Mouse (Mus musculus) intestine, embryonic 16.5 days (tissue): ENCODE results near the gene Cdkal1. TPM values are rescaled to one million over a fixed set of nuclear protein-coding genes. Genes with fewer than 3 reads are reported as not detected.

Source experiments
- ATAC-seq: fragments of 200-750 bp; cut with Nextera tagmentation; 2 replicates; pipeline ENCODE4 v1.8.0; 2017; ENCODE audit warnings: moderate TSS enrichment, moderate library complexity
- H3K27ac ChIP-seq: fragments of 300-500 bp; sonication (generic); 2 replicates; pipeline ENCODE4 v1.5.1; 2014; ENCODE audit warnings: mild to moderate bottlenecking, low read length
- H3K27me3 ChIP-seq: fragments of 300-500 bp; sonication (generic); replicated peaks from 2 replicates; pipeline ENCODE4 v1.6.1; 2014; ENCODE audit warnings: low read length, control low read depth, mixed read lengths; ENCODE audit not compliant: control insufficient read depth, insufficient read depth
- H3K36me3 ChIP-seq: fragments of 300-500 bp; sonication (generic); 2 replicates; pipeline ENCODE4 v1.6.1; 2014; ENCODE audit warnings: low read length, control low read depth; ENCODE audit not compliant: control insufficient read depth, insufficient read depth
- H3K4me1 ChIP-seq: fragments of 300-500 bp; sonication (generic); 2 replicates; pipeline ENCODE4 v1.6.1; 2014; ENCODE audit warnings: low read length, control low read depth, mixed read lengths; ENCODE audit not compliant: control insufficient read depth, insufficient read depth
- H3K4me2 ChIP-seq: fragments of 300-500 bp; sonication (generic); 2 replicates; pipeline ENCODE4 v1.6.1; 2014; ENCODE audit warnings: low read depth, low read length, control low read depth
- H3K4me3 ChIP-seq: fragments of 300-500 bp; sonication (generic); 2 replicates; pipeline ENCODE4 v1.5.1; 2014; ENCODE audit warnings: mild to moderate bottlenecking, low read length
- H3K9ac ChIP-seq: fragments of 300-500 bp; sonication (generic); 2 replicates; pipeline ENCODE4 v1.6.1; 2014; ENCODE audit warnings: low read depth, low read length
- H3K9me3 ChIP-seq: fragments of 300-500 bp; sonication (generic); 2 replicates; pipeline ENCODE4 v1.6.1; 2016; ENCODE audit warnings: low read length, control low read depth; ENCODE audit not compliant: control insufficient read depth
- WGBS: fragments of 180-500 bp; shearing (Covaris S2); extraction: QIAGEN DNeasy Blood & Tissue Kit; methylation state at CpG from one replicate; pipeline ENCODE4 v1.1.7; 2014; 5-methylcytosine and 5-hydroxymethylcytosine counted together
- polyA plus RNA-seq: library from polyadenylated mRNA; unstranded; fragments of >200 nt; fragmentation: Nextera tagmentation; extraction: Ambion mirVana; gene quantifications from 2 replicates; pipeline ENCODE4 v1.2.1, GENCODE M21; 2015

Cdkal1 gene
- polyA plus RNA-seq, 1 experiment from 2014 or later: 25.0 TPM

DNA sequence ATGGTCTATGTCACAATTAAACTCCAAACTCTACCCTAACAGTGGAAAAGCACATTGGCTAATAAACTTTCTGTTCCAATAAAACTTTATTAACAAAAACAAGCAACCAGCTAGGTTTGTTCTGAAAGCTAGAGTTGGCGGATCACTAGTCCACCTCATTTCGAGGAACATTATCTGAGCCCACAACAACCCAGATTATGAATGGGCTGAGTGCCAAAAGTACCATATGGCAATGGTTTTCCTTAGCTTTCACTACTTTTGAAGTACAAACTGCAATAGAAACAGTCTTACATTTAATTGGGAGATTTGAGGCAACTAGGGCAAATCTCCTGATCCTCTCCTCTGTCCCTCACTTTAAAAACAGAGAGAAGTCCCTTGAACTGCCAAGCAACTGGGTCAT is 110.4 kb downstream of the Cdkal1 start:
- no peak for ATAC-seq
- Histone ChIP-seq H3K9ac (no peak overlapping the region), H3K27ac (no peak overlapping the region), H3K9me3 (no peaks in the 10 kb centered on the region), H3K36me3 (no peaks in the 10 kb centered on the region), H3K4me3 (no peak overlapping the region), H3K4me2 (no peak overlapping the region), H3K4me1 (peaks cover 4% of the 10 kb centered on the region; the same call in 1 of the 2 replicates), H3K27me3 (no peaks in the 10 kb centered on the region)
- WGBS: 64% methylated on average over 2 of the region's 2 CpGs

DNA sequence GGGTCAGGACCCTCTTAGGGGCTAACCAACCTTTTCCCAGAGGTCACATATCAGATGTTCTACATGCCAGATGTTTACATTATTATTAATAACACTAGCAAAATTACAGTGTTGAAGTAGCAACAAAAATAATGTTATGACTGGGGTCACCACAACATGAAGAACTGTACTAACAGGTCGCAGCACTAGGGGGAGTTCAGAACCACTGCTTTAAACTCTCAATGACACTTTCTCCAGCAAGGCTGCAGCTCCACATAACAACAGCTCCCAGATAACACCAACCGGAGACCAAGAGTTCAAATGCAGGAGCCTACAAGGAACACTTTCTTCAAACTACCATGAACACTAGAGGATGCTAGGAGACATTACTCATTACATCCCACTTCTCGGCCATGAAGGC is 111.3 kb downstream of the Cdkal1 start:
- no peak overlapping the region for H3K4me2 ChIP-seq
- no peak overlapping the region for H3K9ac ChIP-seq
- WGBS: 77% methylated on average over 3 of the region's 3 CpGs
- H3K27ac ChIP-seq: no peak overlapping the region
- peaks cover 4% of the 10 kb centered on the region; the same call in 1 of the 2 replicates for H3K4me1 ChIP-seq
- H3K27me3 ChIP-seq: no peaks in the 10 kb centered on the region
- no peaks in the 10 kb centered on the region for H3K9me3 ChIP-seq
- H3K4me3 ChIP-seq: no peak overlapping the region
- no peaks in the 10 kb centered on the region for H3K36me3 ChIP-seq
- ATAC-seq: no peak

DNA sequence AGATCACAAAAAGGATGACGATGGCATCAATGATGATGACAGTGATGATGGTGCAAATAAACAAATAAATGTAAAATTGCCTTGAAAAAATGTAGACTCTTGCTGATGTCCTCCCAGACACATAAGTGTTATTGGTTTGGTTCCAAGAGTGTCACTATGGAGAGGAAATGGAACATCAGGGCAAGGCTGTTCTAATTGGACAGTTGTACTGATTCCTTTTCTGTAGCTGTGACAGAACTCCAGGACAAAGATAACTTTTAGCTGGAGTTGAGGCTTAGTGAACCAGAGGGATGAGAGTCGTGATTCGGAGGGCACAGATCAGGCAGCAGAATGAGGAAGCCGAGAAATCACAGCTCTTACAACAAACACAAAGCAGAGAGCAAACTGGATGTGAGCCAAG is 111.7 kb downstream of the Cdkal1 start:
- no peaks in the 10 kb centered on the region for H3K9me3 ChIP-seq
- H3K4me3 ChIP-seq: no peak overlapping the region
- H3K27me3 ChIP-seq: no peaks in the 10 kb centered on the region
- no peaks in the 10 kb centered on the region for H3K36me3 ChIP-seq
- H3K4me2 ChIP-seq: no peak overlapping the region
- peaks cover 4% of the 10 kb centered on the region; the same call in 1 of the 2 replicates for H3K4me1 ChIP-seq
- no peak overlapping the region for H3K9ac ChIP-seq
- WGBS: 43% methylated on average over 4 of the region's 4 CpGs
- ATAC-seq: no peak
- no peak overlapping the region for H3K27ac ChIP-seq

DNA sequence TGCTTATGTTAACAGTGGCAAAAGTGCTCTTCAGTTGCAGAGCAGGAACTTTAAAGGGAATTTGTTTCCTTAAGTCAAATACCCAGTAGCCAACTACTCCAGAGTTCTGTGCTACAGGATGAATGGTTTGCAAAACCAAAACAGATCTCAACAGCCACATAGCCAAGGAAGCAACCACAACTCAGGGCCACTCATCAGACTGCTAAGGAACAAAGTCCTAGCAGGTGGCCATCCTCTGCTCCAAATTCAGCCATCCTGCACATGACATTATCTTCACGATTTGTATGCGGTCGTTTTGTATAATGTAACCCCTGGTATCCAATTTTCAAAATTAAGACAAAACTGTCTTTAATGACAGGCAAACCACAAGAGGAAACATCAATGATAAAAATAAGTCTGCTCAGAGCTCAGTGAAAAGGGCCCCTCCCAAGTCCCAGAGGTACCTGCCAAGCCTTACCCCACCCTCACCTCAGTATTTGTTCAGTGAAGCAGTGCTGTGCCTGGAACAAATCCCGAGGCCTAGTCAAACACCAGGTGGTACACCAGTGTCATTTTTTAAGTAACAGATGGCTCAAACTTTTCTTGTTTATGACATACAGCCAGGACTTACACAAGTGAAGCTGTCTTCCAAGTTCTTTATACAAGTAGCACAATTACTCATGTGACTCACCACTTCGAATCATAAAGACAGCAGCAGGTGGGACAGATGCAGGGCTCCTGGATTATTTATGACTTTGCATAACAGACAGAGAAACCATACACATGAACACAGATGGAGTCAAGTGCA is 117.6 kb downstream of the Cdkal1 start:
- no peak overlapping the region for H3K4me3 ChIP-seq
- no peaks in the 10 kb centered on the region for H3K27me3 ChIP-seq
- no peaks in the 10 kb centered on the region for H3K4me1 ChIP-seq
- 59% methylated on average over 5 of the region's 5 CpGs for WGBS
- H3K36me3 ChIP-seq: no peaks in the 10 kb centered on the region
- no peak overlapping the region for H3K27ac ChIP-seq
- no peak overlapping the region for H3K4me2 ChIP-seq
- no peaks in the 10 kb centered on the region for H3K9me3 ChIP-seq
- no peak overlapping the region for H3K9ac ChIP-seq
- ATAC-seq: peak; percentile 90

DNA sequence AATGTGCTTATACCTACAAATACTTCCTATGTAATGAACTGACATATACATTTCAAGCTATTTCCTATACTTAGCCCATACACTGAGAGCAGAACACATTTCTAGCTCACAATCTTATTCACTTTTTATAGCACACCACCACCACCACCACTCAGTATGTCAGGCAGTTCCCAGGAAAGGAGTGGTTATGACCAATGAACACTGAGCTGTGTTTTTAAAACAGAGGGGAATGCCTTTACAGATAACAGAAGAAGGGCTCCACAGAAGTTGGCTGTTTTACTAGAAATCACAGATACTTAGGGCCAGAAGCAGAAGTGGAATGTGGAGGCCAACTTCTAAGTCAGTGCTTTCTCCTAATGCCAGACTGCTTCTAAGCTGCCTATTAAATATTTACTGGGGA is 121.0 kb downstream of the Cdkal1 start:
- no peak for ATAC-seq
- no peak overlapping the region for H3K4me3 ChIP-seq
- H3K9ac ChIP-seq: no peak overlapping the region
- H3K36me3 ChIP-seq: no peaks in the 10 kb centered on the region
- no peaks in the 10 kb centered on the region for H3K4me1 ChIP-seq
- no peaks in the 10 kb centered on the region for H3K9me3 ChIP-seq
- no peaks in the 10 kb centered on the region for H3K27me3 ChIP-seq
- no peak overlapping the region for H3K4me2 ChIP-seq
- H3K27ac ChIP-seq: no peak overlapping the region

DNA sequence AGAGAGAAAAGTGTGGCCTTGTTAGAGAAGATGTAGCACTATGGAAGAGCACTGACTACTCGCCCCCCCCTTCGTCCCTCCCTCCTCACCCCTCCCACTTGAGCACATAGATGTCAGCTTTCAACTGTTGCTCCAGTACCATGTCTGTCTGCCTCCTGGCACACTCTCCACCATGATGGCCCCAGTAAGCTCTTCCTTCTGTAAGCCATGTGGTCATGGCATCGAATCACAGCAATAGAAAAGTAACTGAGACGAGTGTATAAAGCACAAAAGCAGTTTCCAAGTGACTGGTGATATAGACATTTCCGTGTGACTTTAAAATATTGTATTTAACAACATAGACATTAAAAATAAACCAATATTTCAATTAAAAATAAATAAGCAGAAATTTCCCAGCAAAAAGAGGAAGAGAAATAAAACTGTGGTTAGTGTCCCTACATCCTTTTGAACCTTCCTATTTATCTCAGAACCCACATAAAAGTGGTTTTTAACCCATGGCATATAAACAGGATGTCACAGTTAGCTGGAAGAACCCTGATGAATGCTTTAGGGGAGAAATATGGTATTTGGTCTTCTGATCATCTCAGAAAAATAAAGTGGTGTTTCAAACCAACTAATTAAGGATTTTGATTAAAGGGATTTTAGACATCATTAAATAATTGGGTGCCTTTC is 129.2 kb downstream of the Cdkal1 start:
- Histone ChIP-seq H3K4me3 (no peak overlapping the region), H3K9ac (no peak overlapping the region), H3K36me3 (no peaks in the 10 kb centered on the region), H3K27ac (no peak overlapping the region), H3K9me3 (no peaks in the 10 kb centered on the region), H3K27me3 (no peaks in the 10 kb centered on the region), H3K4me1 (no peaks in the 10 kb centered on the region), H3K4me2 (no peak overlapping the region)
- WGBS: 86% methylated on average over 5 of the region's 5 CpGs
- no peak for ATAC-seq

DNA sequence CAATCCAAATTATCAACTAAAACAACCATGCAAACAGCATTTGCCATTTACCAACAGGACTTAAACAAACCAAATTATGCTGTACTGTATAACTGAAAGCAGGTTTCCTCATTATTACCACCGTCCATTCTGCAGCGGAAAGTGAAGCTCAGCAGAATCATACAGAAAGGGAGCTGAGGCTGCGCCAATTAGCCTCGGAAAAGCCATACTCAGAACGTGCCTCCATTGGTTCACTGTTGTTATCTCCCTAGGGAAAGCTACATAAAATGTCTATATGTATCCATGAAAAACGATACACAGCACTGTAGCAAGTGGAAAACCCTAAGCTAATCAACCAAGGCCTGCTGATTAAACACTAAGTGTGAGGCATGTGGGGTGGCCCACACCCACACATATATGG is 130.6 kb downstream of the Cdkal1 start:
- Histone ChIP-seq H3K4me2 (no peak overlapping the region), H3K27ac (no peak overlapping the region), H3K4me1 (no peaks in the 10 kb centered on the region), H3K36me3 (no peaks in the 10 kb centered on the region), H3K9ac (no peak overlapping the region), H3K9me3 (no peaks in the 10 kb centered on the region), H3K4me3 (no peak overlapping the region), H3K27me3 (no peaks in the 10 kb centered on the region)
- WGBS: 83% methylated on average over 6 of the region's 6 CpGs
- no peak for ATAC-seq

DNA sequence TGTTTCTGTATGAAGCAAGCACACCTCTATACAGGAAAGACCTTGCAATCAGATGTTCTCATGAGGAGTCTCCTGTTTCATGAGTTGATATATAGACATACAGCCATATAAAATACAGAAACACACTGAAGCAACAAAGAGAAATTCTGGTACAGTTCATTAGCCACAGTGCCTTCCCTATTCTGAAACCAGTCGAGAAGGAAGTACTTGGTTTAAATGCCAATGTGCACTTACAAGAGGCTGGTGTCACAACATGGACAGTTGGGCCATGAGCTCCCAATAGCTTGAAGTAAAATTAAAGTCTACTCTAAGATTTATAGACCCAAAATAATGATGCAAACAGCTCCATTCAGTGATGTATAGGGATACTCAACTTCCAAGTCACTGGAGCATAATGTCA is 132.3 kb downstream of the Cdkal1 start:
- Histone ChIP-seq H3K27me3 (no peaks in the 10 kb centered on the region), H3K36me3 (no peaks in the 10 kb centered on the region), H3K4me3 (no peak overlapping the region), H3K9ac (no peak overlapping the region), H3K4me2 (no peak overlapping the region), H3K27ac (no peak overlapping the region), H3K9me3 (no peaks in the 10 kb centered on the region), H3K4me1 (no peaks in the 10 kb centered on the region)
- WGBS: 78% methylated on average over 1 of the region's 1 CpGs
- ATAC-seq: no peak

DNA sequence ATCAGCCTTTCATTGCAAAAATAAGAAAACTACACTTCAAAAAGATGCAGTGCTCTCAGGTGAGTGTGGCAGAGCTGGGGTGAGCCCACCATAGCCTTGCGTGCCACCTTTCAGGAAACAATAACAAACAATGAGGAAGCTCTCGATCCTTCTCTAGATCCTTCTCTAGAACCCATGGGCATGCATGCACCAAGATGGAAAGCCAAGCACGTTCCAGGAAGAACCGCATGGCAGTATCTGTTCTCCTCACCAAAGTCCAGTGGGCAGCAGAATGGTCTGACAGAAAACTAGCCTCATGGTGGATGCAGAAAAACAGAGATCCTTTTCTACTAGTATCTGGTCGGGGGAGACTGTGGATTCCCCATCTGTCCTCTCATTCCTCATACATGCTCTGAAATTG is 134.3 kb downstream of the Cdkal1 start:
- H3K9me3 ChIP-seq: no peaks in the 10 kb centered on the region
- no peak overlapping the region for H3K9ac ChIP-seq
- WGBS: 88% methylated on average over 5 of the region's 5 CpGs
- H3K27me3 ChIP-seq: no peaks in the 10 kb centered on the region
- no peaks in the 10 kb centered on the region for H3K36me3 ChIP-seq
- no peak overlapping the region for H3K4me2 ChIP-seq
- no peak overlapping the region for H3K4me3 ChIP-seq
- no peak for ATAC-seq
- no peaks in the 10 kb centered on the region for H3K4me1 ChIP-seq
- H3K27ac ChIP-seq: no peak overlapping the region
